Mouse (Mus musculus): ENCODE measurements around the gene Cited4.

Gene Cited4

DNA sequence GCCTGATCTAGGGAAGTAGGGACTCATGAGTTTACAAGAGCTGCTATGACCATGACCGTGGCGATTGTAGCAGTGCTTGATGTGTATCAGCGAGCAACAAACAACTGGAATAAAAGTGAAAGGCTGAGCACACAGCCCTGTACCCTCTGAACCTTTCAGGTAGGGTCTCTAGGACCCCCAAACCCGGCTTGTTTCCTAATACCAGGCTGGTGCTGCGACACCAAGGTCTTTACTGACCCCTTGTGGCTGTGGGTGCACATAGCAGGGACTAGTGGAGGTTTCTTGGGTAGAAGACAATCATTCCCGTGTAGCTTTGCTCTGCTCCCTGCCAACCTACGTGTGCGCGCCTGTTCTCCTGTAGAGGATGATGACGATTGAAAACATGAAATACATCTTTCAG is 15.8 kb downstream of the Cited4 start:
- peak; percentile 85 for DNase-seq

- no peak for DNase-seq
Observed at GRCm38 (mm10) chr4:120683278-120683997, 17.1 kb downstream of the Cited4 start.

GRCm38 (mm10) chr4:120687282-120687681 is 20.9 kb downstream of the Cited4 start:
- no peak for DNase-seq

DNA sequence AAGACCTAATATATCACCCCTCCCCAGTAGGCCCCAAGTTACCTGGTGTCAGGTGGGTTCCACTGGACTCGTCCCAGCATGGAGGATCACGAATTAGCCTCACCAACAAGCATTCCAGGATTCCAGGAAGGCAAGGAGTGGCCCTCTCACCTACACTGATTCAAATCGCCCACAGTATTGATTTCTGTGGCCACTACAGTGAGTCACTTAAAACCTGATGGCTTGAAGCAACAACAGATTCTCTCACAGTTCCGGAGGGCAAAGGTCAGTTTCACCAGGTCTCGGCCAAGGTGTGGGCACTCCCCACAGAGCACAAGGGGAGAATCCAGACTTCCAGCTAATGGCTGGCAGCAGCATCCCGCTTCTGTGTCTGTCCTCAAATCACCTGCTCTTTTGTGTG is 22.9 kb downstream of the Cited4 start:
- no peak for DNase-seq

DNA sequence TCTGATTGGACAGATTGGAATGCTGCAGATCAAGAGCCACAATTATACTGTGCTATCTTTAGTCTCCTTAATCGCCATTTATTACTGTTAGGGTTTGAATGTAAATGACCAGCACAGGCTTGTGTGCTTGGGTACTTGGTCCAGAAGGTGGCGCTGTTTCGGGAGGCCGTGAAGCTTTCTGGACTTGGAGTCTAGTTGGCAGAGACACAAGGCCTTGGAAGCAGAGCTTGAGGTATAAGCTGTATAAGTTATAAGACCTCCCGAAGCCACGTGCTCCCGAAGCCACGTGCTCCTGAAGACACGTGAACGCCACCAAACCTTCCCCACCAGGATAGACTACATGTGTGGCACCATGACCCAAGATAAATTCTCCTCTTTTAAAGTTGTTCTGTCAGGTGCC is 26.3 kb downstream of the Cited4 start:
- DNase-seq: peak; percentile 68

DNA sequence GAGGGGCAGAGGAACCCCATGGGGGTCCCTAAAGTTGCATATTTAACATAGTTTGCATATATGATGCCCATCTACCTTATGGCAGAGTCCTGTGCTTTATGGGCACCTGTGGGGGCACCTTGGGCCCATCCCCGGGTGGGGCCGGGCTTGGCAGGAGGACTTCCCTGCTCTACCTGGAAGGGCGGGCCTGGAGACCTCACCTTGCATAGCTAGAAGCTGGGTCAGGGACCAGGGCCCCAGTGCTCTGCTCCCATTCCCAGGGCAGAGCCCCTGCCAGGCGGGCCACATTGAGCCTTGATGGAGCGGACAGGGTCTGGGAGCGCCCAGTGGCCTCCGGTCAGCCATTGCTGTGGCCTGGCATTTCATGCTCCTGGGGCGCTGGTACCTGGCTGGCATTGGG is 31.0 kb downstream of the Cited4 start:
- no peak for DNase-seq

DNA sequence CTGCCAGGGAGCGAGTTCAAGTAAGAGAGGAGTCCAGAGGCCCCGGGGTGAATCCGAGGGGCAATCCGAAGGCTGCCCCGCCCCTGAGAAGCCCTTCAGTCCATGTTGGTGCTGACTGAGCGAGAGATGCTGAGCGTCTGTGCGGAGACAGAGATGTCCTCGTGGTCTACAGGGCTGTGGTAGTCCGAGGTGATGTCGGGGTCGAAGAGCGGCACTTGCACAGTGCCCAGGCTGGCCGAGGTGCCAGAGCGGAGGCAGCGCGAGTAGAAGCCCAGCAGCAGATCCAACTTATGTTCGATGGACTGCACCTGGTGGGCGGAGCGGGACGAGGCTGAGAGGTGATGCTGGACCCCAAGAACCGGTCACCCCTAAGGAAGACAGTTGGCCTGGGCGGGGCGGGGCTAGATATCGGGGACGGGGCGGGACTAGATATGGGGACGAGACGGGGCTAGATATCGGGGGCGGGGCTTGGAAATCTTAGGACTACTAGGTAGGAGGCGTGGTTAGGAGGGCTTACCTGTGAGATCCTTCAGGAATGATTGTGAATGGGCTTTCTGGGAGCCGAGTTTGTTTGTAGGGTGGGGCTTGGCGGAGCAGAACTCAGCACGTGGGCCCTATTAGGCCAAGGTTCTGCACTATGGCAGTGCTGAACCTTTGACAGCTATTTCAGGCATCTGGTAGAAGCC is 31.6 kb downstream of the Cited4 start:
- DNase-seq: no peak

GRCm38 (mm10) chr4:120701180-120701579 is 34.8 kb downstream of the Cited4 start:
- DNase-seq: no peak

GRCm38 (mm10) chr4:120702056-120702455 is 35.7 kb downstream of the Cited4 start:
- peak; percentile 48 for DNase-seq

DNA sequence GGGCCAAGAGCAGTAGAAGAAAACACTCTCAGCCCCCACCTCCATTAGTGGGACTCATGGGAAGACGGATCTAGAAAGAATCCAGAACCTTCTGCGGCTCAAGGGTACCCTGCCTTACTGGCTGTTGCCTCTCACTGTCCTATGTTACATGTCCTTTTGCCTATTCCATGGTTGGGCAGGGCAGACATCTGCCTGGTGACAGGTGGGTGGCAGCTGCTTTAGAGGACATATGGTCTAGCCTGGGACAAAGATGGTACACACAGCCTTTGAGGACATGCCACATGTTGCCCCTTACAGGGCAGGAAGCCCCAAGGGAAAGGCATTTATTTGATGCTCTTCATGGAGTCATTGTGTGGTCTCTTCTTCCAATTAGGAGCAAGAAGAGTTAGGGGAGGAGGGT is 36.1 kb downstream of the Cited4 start:
- DNase-seq: no peak

GRCm38 (mm10) chr4:120712236-120712635 is 45.9 kb downstream of the Cited4 start:
- no peak for DNase-seq

DNA sequence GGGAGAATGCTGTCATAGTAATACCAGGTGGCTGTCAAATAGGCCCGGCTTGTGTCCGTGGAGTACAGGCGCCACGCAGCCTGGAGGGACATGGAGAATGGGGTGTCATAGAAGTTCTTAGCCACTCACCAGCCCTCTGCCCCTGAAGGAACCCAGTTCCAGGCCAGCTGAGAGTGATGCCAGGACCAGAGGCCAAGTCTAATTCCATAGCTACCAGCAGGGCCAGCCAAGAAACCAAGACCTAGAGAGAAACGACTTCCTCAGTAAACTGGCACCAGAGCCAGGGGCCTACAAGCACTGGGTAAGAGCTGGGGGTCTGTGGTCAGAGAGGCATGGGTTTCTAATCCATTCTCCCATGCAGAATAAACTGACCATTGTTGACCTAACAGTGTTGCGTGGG is 46.6 kb downstream of the Cited4 start:
- DNase-seq: no peak

DNA sequence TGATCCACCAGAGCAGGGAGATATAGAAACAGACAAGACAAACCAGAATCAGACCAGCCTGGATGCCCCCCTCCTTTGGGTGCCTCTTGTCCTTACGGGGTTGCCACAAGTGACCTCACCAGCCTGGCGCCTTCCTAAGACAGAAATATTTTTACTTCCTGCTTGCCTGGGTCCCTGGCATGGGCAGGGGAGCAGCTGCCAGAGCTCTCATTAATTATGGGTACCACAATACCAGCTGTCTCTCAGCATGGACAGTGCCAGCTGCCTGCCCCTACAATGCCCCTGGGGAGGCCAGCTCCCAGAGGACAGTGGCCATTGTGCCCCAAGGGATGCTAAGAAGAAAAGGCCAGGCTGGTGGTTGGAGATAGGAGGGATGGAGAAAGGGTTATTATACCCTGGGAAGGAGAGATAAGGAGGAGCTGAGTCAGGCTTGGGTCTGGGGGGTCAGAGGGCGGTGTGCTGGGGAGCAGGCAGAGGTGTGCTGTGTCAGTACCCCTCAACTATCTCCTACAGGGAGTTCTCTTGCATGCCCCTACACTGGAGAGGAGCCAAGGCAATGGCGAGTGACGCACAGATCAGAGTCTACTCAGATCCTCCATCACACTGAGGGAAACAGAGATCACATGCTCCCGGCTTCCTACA is 47.6 kb downstream of the Cited4 start:
- DNase-seq: no peak

DNA sequence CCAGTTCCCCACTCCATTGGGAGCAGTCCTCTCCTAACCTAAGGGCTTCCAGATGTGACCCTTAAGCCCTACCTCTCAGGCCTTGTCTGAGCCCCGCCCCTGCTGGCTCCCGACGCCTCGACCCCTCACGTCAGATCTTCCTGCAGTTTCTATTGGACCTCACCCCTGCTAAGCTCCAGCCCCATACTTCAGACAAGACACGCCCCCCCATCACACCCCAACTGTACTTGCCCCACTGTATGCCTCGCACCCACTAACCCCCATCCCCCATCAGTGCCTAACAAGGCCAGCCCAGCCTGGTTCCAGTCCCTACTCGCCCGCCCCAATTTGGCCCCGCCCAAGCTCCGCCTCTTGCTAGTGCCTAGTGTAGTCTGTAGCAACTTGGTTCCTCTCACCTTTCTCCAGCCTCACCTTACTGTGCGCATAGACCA is 49.8 kb downstream of the Cited4 start:
- no peak for DNase-seq

DNA sequence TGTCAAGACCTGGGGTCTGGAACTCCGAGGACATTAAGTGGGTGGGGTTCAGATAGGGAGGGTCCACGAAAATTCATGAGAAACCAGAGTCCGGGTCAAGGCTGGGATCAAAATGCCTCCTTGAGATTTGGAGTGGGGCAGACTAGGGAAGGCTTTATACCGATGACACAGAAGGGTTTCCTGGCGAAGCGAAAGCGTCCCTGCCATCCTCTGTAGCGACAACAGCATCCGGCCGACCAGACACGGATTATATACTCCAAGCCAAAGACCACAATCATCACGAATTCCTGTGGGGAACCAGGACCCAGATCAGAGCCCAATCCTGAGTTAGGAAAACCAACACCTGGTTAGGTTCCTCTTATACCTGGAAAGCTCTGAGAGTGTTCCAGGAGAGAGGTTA is 50.4 kb downstream of the Cited4 start:
- no peak for DNase-seq
